Mouse (Mus musculus) intestine, embryonic 16.5 days (tissue): Measurements from ENCODE around the gene Chaf1b. TPM values are rescaled to one million over a fixed set of nuclear protein-coding genes. Genes with fewer than 3 reads are reported as not detected.
A peak's percentile ranks its signal among the peaks of the same experiment; 100 is the strongest.

Experiments used
- ATAC-seq: fragments of 200-750 bp; cut with Nextera tagmentation; 2 replicates; pipeline ENCODE4 v1.8.0; 2017; ENCODE audit warnings: moderate TSS enrichment, moderate library complexity
- H3K27ac ChIP-seq: fragments of 300-500 bp; sonication (generic); 2 replicates; pipeline ENCODE4 v1.5.1; 2014; ENCODE audit warnings: mild to moderate bottlenecking, low read length
- H3K27me3 ChIP-seq: fragments of 300-500 bp; sonication (generic); replicated peaks from 2 replicates; pipeline ENCODE4 v1.6.1; 2014; ENCODE audit warnings: low read length, control low read depth, mixed read lengths; ENCODE audit not compliant: control insufficient read depth, insufficient read depth
- H3K36me3 ChIP-seq: fragments of 300-500 bp; sonication (generic); 2 replicates; pipeline ENCODE4 v1.6.1; 2014; ENCODE audit warnings: low read length, control low read depth; ENCODE audit not compliant: control insufficient read depth, insufficient read depth
- H3K4me1 ChIP-seq: fragments of 300-500 bp; sonication (generic); 2 replicates; pipeline ENCODE4 v1.6.1; 2014; ENCODE audit warnings: low read length, control low read depth, mixed read lengths; ENCODE audit not compliant: control insufficient read depth, insufficient read depth
- H3K4me2 ChIP-seq: fragments of 300-500 bp; sonication (generic); 2 replicates; pipeline ENCODE4 v1.6.1; 2014; ENCODE audit warnings: low read depth, low read length, control low read depth
- H3K4me3 ChIP-seq: fragments of 300-500 bp; sonication (generic); 2 replicates; pipeline ENCODE4 v1.5.1; 2014; ENCODE audit warnings: mild to moderate bottlenecking, low read length
- H3K9ac ChIP-seq: fragments of 300-500 bp; sonication (generic); 2 replicates; pipeline ENCODE4 v1.6.1; 2014; ENCODE audit warnings: low read depth, low read length
- H3K9me3 ChIP-seq: fragments of 300-500 bp; sonication (generic); 2 replicates; pipeline ENCODE4 v1.6.1; 2016; ENCODE audit warnings: low read length, control low read depth; ENCODE audit not compliant: control insufficient read depth
- WGBS: fragments of 180-500 bp; shearing (Covaris S2); extraction: QIAGEN DNeasy Blood & Tissue Kit; methylation state at CpG from one replicate; pipeline ENCODE4 v1.1.7; 2014; 5-methylcytosine and 5-hydroxymethylcytosine counted together
- polyA plus RNA-seq: library from polyadenylated mRNA; unstranded; fragments of >200 nt; fragmentation: Nextera tagmentation; extraction: Ambion mirVana; gene quantifications from 2 replicates; pipeline ENCODE4 v1.2.1, GENCODE M21; 2015

Chaf1b gene
- polyA plus RNA-seq, 1 experiment from 2014 or later, result 53.5 TPM

- peak; percentile 32; the same call in 1 of the 2 replicates for ATAC-seq
- Histone ChIP-seq H3K27ac (no peak overlapping the region), H3K4me2 (peak overlapping the region; percentile 35), H3K36me3 (no peaks in the 10 kb centered on the region), H3K9ac (no peak overlapping the region), H3K9me3 (no peaks in the 10 kb centered on the region), H3K4me3 (0 out of 2 replicates have a peak overlapping the region, but pooled peaks have one; percentile 2), H3K4me1 (peaks cover 11% of the 10 kb centered on the region; the same call in 1 of the 2 replicates), H3K27me3 (no peaks in the 10 kb centered on the region)
- WGBS, result 51% methylated on average over 28 of the region's 28 CpGs
Observed at GRCm38 (mm10) chr16:93910735-93911665, 27.3 kb downstream of the Chaf1b start.

DNA sequence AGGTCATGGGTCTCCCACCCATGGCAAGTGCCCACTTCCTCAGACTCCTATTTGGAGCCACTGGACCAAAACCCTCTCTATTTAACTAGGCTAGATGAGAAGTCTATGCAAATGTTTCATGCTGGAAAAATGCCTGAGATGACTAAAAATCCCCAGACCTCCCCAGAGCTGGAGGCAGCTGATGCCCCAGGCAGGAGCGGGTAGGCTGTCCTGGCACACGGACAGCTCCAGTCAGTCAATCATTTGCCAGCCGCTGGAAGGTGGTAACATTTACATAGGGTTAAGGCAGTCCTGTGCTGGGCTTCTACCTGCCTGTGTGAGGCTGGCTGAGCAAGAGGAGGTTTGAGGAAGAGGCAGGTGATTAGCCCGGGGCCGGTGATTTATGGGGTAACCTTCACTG, 28.5 kb downstream of the Chaf1b start:
- H3K4me2 ChIP-seq, result no peak overlapping the region
- 0 out of 2 replicates have a peak, but pooled peaks have one; percentile 27 for ATAC-seq

GRCm38 (mm10) chr16:93912808-93913207, 29.1 kb downstream of the Chaf1b start:
- peaks cover 9% of the 10 kb centered on the region; the same call in 1 of the 2 replicates for H3K4me1 ChIP-seq
- H3K36me3 ChIP-seq, result no peaks in the 10 kb centered on the region
- no peak overlapping the region for H3K4me2 ChIP-seq
- H3K27ac ChIP-seq, result no peak overlapping the region
- no peak for ATAC-seq
- H3K27me3 ChIP-seq, result no peaks in the 10 kb centered on the region
- H3K9me3 ChIP-seq, result no peaks in the 10 kb centered on the region
- WGBS, result 55% methylated on average over 3 of the region's 3 CpGs
- H3K9ac ChIP-seq, result no peak overlapping the region
- H3K4me3 ChIP-seq, result no peak overlapping the region

More for the DNA sequence above, 28.5 kb downstream of the Chaf1b start:
- no peak overlapping the region for H3K4me3 ChIP-seq
- H3K27me3 ChIP-seq, result no peaks in the 10 kb centered on the region
- no peak overlapping the region for H3K27ac ChIP-seq
- peaks cover 9% of the 10 kb centered on the region; the same call in 1 of the 2 replicates for H3K4me1 ChIP-seq
- no peaks in the 10 kb centered on the region for H3K9me3 ChIP-seq
- H3K9ac ChIP-seq, result no peak overlapping the region
- H3K36me3 ChIP-seq, result no peaks in the 10 kb centered on the region
- WGBS, result 36% methylated on average over 5 of the region's 5 CpGs

DNA sequence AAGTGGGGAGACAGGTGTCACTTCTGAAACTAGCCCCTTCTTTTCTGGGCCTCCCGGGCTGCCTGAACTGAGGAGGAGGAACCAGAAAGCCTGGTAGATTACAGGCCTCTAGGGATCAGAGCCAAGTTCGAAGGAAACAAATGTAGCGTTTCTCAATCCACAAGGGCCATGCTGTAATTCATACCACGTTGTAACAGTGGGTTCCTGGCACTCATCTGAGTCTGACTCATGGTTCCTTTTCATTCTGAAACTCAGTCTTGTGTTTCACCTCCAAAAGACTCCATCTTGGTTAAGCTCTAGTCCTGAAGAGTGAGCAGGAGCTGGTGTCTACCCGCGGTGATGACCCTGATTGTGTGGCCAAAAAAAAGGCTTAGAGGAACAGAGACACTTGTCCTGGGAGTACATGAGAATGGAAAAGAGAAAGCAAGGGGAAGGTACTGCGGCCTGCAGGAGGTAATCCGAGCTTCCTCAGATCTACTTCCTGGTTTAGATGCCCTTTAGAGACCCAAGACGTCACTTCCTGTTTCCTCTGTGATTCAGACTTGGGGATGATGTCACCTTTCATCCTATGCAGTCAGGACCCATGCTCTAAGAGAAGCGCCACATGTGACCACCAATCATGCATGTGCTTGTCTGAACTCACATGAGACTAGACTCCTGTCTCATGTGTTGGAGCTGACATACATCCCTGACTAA, 30.3 kb downstream of the Chaf1b start:
- Histone ChIP-seq H3K9me3 (no peaks in the 10 kb centered on the region), H3K27me3 (no peaks in the 10 kb centered on the region), H3K27ac (no peak overlapping the region), H3K9ac (no peak overlapping the region), H3K4me1 (peaks cover 9% of the 10 kb centered on the region; the same call in 1 of the 2 replicates), H3K4me3 (no peak overlapping the region), H3K36me3 (no peaks in the 10 kb centered on the region), H3K4me2 (no peak overlapping the region)
- 74% methylated on average over 10 of the region's 10 CpGs for WGBS
- ATAC-seq, result no peak

DNA sequence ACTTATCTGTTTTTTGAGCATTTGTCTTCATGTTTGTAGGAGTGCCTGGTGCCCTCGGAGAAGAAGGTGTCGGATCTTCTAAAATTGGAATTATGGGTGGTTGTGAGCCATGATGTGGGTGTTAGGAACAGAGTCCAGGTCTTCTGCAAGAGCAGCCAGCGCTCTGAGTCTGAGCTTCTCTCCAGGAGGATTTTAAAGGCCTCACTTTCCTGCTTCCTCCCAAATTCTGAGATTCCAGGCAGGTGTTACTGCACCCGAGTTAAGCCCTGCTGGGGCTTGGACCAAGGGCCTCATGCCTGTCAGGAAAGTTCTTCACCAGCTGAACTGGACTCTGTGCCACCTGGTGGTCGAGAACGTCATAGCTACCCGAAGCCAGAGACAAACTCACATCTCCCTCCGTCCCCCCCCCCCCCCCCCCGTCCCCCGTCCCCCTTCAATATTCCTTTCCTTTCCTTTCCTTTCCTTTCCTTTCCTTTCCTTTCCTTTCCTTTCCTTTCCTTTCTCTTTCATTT, 31.7 kb downstream of the Chaf1b start:
- Histone ChIP-seq H3K27ac (no peak overlapping the region), H3K4me3 (no peak overlapping the region), H3K9ac (no peak overlapping the region), H3K4me1 (peaks cover 9% of the 10 kb centered on the region; the same call in 1 of the 2 replicates), H3K9me3 (no peaks in the 10 kb centered on the region), H3K4me2 (no peak overlapping the region), H3K27me3 (no peaks in the 10 kb centered on the region), H3K36me3 (no peaks in the 10 kb centered on the region)
- no peak for ATAC-seq
- WGBS, result 53% methylated on average over 5 of the region's 10 CpGs

DNA sequence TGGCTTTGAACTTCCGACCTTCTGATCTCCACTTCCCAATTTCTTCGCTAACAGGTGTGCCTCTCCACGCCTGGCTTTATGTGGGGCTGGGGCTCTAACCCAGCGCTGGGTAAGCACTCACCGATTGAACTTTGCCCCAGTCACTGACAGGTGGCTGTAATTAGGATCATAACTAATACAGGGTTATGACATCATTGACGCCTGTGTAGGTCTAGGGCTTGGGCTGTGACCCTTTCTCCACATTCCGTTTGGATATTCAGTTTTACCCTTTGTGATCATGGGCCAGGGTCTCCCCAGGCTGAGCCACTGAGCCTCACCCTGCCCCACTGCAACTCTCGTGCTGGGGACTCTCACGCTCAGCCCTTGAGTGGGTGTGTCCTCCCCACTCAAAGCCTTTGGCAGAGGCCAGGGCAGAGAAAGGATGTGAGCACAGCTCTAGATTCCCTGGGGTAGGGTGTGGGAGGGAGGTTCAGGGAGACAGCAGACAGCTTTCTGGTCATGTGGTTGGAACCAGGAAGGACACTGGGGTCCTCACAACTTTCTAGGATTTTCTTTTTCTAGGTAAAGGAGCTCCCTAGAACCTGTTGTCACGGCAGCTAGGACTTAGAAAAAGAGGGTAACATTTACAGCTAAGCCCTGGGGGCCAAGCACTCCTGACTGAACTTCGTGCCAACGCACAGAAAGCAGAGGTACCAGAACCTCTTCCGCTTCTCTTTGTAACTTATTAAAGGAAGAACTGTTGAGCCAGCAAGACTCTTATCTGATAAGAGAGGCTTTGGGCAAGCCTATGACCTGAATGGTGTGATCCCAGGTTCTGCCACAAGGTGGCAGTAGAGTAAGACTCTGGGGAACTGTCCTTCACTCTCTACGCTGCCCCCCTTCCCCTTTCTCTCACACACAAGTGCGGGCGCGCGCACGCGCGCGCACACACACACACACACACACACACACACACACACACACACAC, 34.3 kb downstream of the Chaf1b start:
- Histone ChIP-seq H3K36me3 (no peaks in the 10 kb centered on the region), H3K4me1 (no peaks in the 10 kb centered on the region), H3K9ac (peak overlapping the region; percentile 48), H3K4me2 (0 out of 2 replicates have a peak overlapping the region, but pooled peaks have one; percentile 17), H3K4me3 (no peak overlapping the region), H3K27me3 (no peaks in the 10 kb centered on the region), H3K9me3 (no peaks in the 10 kb centered on the region), H3K27ac (peak overlapping the region; percentile 95)
- WGBS, result 27% methylated on average over 20 of the region's 22 CpGs
- ATAC-seq, result peak; percentile 92

DNA sequence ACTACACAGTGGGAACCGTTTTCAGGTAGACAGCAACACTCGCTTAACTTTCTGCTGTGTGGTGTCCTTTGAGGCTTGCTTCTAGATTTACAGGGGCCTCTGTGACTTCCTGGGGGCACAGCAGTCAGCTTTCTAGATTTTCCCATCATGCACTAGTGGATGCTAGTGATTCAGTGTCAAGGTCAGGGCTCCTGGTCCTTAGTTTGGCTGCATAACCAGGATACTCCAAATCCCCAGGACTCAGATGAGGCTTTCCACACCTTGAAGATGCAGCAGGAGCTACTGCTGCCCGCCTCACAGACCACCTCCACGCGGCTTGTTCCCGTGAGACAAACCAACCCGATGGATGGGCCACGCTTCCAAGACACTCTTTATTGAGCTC, 35.0 kb downstream of the Chaf1b start:
- H3K9me3 ChIP-seq, result no peaks in the 10 kb centered on the region
- H3K4me2 ChIP-seq, result no peak overlapping the region
- H3K27me3 ChIP-seq, result no peaks in the 10 kb centered on the region
- H3K4me1 ChIP-seq, result no peaks in the 10 kb centered on the region
- no peak overlapping the region for H3K27ac ChIP-seq
- no peak overlapping the region for H3K9ac ChIP-seq
- no peak for ATAC-seq
- no peak overlapping the region for H3K4me3 ChIP-seq
- no peaks in the 10 kb centered on the region for H3K36me3 ChIP-seq
- WGBS, result 62% methylated on average over 8 of the region's 8 CpGs

GRCm38 (mm10) chr16:93919189-93919588, 35.5 kb downstream of the Chaf1b start:
- H3K9ac ChIP-seq, result no peak overlapping the region
- no peaks in the 10 kb centered on the region for H3K27me3 ChIP-seq
- no peaks in the 10 kb centered on the region for H3K4me1 ChIP-seq
- H3K4me2 ChIP-seq, result no peak overlapping the region
- H3K9me3 ChIP-seq, result no peaks in the 10 kb centered on the region
- H3K4me3 ChIP-seq, result no peak overlapping the region
- no peaks in the 10 kb centered on the region for H3K36me3 ChIP-seq
- ATAC-seq, result no peak
- H3K27ac ChIP-seq, result no peak overlapping the region
- WGBS, result 72% methylated on average over 20 of the region's 20 CpGs
